Mouse (Mus musculus) bone marrow, adult 2 months (tissue): Measurements from ENCODE around the gene Gm28035. TPM values are rescaled to one million over a fixed set of nuclear protein-coding genes. Genes with fewer than 3 reads are reported as not detected.
A peak's percentile ranks its signal among the peaks of the same experiment; 100 is the strongest.

ENCODE experiments used
- H3K27ac ChIP-seq: fragments of 200-500 bp; 2 replicates; pipeline ENCODE4 v1.5.1; 2012; ENCODE audit warnings: low read depth, mild to moderate bottlenecking, control low read depth, inconsistent platforms, low read length; ENCODE audit not compliant: control insufficient read depth, poor library complexity, insufficient read depth
- H3K4me1 ChIP-seq: fragments of 200-500 bp; 2 replicates; pipeline ENCODE4 v1.6.1; 2011; ENCODE audit warnings: low read length; ENCODE audit not compliant: control insufficient read depth, insufficient read depth
- H3K4me3 ChIP-seq: fragments of 200-500 bp; replicated peaks from 2 replicates; pipeline ENCODE3; 2011; ENCODE audit warnings: mild to moderate bottlenecking, low read depth, low read length, control low read depth; ENCODE audit not compliant: control insufficient read depth
- CTCF ChIP-seq: fragments of 200-500 bp; IDR thresholded peaks from 2 replicates; pipeline ENCODE4 v1.5.1; 2011; ENCODE audit warnings: low read length, control low read depth; ENCODE audit not compliant: control insufficient read depth, insufficient read depth
- POLR2A ChIP-seq: fragments of 200-500 bp; IDR thresholded peaks from 2 replicates; pipeline ENCODE4 v1.6.1; 2011; ENCODE audit warnings: low read depth, mild to moderate bottlenecking, control low read depth, low read length, borderline replicate concordance; ENCODE audit not compliant: control insufficient read depth
- WGBS: fragments of 180-500 bp; shearing (Covaris S2); methylation state at CpG from one replicate; pipeline ENCODE4 v1.1.7; 2018; 5-methylcytosine and 5-hydroxymethylcytosine counted together
- polyA plus RNA-seq: library from polyadenylated mRNA; stranded (reverse); fragments of >200 nt; gene quantifications from 2 replicates; pipeline ENCODE4 v1.2.4, GENCODE M21; 2011; ENCODE audit warnings: low replicate concordance; ENCODE audit not compliant: missing spikeins, insufficient read depth, insufficient read length

Gm28035 gene
- polyA plus RNA-seq, 1 experiment: 2.5 TPM

DNA sequence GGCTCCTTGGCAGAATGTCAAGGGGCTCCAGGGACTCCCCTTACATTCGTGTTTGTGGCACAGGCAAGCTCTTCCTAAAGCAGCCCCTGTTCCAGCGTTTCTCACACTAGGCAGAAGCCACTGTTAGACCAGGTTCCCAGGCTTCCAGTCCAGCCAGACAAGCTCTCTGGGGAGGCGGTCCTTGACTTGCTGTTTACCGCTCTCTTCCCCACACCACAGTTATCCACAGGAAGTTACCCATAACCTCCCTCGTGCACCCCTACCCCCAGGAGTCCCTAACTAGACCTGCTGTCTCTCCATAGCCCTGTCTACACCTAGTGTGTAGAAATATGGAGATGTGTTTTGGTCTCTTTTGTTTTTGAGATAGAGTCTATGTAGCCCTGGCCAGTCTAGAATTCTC lies 13.4 kb downstream of the Gm28035 start:
- H3K27ac ChIP-seq: no peak overlapping the region
- no peak overlapping the region for H3K4me3 ChIP-seq
- WGBS: 17% methylated on average over 5 of the region's 5 CpGs
- peaks cover 17% of the 10 kb centered on the region for H3K4me1 ChIP-seq
- no peak for TF ChIP-seq CTCF
- TF ChIP-seq POLR2A: no peak

DNA sequence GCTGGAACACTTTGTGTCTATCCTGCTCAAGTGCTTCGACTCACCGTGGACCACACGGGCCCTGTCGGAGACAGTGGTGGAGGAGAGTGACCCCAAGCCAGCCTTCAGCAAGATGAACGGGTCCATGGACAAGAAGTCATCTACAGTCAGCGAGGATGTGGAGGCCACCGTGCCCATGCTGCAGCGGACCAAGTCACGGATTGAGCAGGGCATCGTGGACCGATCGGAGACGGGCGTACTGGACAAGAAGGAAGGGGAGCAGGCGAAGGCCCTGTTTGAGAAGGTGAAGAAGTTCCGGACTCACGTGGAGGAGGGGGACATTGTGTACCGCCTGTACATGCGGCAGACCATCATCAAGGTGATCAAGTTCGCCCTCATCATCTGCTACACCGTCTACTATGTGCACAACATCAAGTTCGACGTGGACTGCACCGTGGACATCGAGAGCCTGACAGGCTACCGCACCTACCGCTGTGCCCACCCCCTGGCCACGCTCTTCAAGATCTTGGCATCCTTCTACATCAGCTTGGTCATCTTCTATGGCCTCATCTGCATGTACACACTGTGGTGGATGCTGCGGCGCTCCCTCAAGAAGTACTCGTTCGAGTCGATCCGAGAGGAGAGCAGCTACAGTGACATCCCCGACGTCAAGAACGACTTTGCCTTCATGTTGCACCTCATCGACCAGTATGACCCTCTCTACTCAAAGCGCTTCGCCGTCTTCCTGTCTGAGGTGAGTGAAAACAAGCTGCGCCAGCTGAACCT lies 15.4 kb downstream of the Gm28035 start:
- 96% methylated on average over 42 of the region's 42 CpGs for WGBS
- H3K4me1 ChIP-seq: peaks cover 19% of the 10 kb centered on the region
- no peak overlapping the region for H3K27ac ChIP-seq
- no peak for TF ChIP-seq CTCF
- no peak for TF ChIP-seq POLR2A
- H3K4me3 ChIP-seq: no peak overlapping the region

DNA sequence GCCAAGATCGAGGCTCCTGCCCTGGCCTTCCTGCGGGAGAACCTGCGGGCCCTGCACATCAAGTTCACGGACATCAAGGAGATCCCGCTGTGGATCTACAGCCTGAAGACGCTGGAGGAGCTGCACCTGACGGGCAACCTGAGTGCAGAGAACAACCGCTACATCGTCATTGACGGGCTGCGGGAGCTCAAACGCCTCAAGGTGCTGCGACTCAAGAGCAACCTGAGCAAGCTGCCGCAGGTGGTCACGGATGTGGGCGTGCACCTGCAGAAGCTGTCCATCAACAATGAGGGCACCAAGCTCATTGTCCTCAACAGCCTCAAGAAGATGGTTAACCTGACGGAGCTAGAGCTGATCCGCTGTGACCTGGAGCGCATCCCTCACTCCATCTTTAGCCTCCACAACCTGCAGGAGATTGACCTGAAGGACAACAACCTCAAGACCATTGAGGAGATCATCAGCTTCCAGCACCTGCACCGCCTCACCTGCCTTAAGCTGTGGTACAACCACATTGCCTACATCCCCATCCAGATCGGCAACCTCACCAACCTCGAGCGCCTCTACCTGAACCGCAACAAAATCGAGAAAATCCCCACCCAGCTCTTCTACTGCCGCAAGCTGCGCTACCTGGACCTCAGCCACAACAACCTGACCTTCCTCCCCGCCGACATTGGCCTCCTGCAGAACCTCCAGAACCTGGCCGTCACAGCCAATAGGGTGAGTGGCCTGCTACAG lies 16.4 kb downstream of the Gm28035 start:
- TF ChIP-seq POLR2A: no peak
- no peak for TF ChIP-seq CTCF
- Histone ChIP-seq H3K4me1 (peaks cover 13% of the 10 kb centered on the region), H3K27ac (no peak overlapping the region), H3K4me3 (no peak overlapping the region)
- WGBS: 93% methylated on average over 30 of the region's 30 CpGs

GRCm38 (mm10) chr2:30257699-30258460 lies 17.5 kb downstream of the Gm28035 start:
- peak overlapping the region; percentile 20; the same call in 1 of the 2 replicates for H3K27ac ChIP-seq
- no peak for TF ChIP-seq CTCF
- no peak for TF ChIP-seq POLR2A
- H3K4me3 ChIP-seq: no peak overlapping the region
- peaks cover 7% of the 10 kb centered on the region for H3K4me1 ChIP-seq
- WGBS: 39% methylated on average over 7 of the region's 7 CpGs

- no peak for TF ChIP-seq POLR2A
- TF ChIP-seq CTCF: no peak
- no peak overlapping the region for H3K4me3 ChIP-seq
- peaks cover 5% of the 10 kb centered on the region for H3K4me1 ChIP-seq
- H3K27ac ChIP-seq: 0 out of 2 replicates have a peak overlapping the region, but pooled peaks have one; percentile 7
- WGBS: 41% methylated on average over 4 of the region's 4 CpGs
Measured at GRCm38 (mm10) chr2:30258600-30258999, 18.2 kb downstream of the Gm28035 start.

DNA sequence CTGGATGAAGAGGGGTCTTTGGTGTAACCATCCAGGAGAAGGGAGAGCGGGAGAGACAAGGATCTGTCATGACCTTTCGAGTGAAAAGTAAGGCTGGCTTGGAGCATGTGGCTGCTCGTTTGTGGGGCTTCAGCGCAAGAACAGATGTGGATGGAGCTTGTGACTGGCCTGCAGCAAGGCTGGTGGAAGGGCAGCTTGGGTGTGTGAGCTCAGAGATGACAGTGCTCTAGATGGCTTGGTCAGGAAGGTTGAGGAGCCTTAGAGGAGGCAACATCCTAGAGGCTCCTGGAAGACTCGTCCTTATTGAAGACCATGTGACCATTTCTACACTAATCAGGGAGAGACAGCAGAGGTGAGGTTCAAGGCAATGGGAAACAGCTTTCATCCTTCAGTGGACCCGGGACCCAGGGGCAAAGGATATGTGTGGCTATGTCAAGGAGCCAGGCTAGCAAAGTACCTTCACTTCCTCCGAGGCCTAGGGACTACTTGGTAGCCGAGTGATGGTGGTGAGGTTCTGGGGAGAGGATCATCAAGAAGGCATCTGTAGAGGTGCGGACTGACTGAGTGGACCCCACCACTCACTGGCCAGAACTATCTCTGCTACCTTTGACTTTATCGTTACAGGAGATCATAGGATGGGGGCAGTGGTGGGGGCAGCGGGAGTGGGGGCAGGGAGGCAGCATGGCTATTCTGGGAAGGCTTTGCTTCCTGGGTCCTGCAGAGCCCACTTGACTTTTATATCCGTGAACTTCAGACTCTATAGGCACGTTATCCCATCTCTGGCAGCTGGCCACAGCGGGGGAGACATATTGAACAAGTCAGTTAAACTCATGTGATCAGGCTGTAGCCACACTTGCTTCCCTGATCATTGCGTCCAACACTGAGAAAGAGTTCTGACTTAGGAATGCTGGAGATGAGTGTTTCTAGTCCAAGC lies 19.0 kb downstream of the Gm28035 start:
- no peak for TF ChIP-seq CTCF
- no peak for TF ChIP-seq POLR2A
- Histone ChIP-seq H3K4me3 (no peak overlapping the region), H3K4me1 (peaks cover 4% of the 10 kb centered on the region), H3K27ac (no peak overlapping the region)
- 82% methylated on average over 15 of the region's 15 CpGs for WGBS

DNA sequence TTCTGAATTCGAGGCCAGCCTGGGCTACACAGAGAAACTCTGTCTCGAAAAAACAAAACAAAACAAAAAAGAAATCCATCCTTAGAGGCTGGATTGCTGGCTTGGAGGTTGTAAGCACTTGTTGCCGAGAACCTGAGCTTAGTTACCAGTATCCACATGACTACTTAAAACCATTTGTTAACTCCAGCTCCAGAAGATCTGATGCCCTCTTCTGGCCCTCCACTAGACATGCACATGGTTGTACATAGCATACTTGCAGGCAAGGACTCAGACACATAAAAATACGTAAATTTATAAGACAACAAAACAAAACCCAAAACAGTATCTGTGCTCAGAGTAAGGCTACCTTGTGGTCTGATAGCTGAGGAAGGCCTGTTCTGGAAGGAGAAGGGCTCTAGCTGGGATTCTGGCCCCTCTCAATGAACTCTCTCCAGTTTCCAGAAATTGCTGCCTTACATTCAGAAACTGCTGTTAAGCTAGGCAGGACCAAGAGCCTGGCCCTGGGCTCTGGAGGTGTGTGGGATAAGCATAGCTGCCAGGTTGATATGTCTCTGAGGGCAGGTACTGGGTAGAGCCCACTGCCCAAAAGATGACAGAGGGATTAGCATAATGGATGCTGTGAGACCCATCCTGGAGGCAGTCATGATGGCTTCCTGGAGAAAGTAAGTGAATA lies 20.8 kb downstream of the Gm28035 start:
- WGBS: 83% methylated on average over 4 of the region's 4 CpGs
- Histone ChIP-seq H3K27ac (no peak overlapping the region), H3K4me1 (peaks cover 4% of the 10 kb centered on the region), H3K4me3 (no peak overlapping the region)
- TF ChIP-seq CTCF (no peak), POLR2A (no peak)
